ENCODE assay signal across 14 mouse cellular contexts in the genomic region with DNA sequence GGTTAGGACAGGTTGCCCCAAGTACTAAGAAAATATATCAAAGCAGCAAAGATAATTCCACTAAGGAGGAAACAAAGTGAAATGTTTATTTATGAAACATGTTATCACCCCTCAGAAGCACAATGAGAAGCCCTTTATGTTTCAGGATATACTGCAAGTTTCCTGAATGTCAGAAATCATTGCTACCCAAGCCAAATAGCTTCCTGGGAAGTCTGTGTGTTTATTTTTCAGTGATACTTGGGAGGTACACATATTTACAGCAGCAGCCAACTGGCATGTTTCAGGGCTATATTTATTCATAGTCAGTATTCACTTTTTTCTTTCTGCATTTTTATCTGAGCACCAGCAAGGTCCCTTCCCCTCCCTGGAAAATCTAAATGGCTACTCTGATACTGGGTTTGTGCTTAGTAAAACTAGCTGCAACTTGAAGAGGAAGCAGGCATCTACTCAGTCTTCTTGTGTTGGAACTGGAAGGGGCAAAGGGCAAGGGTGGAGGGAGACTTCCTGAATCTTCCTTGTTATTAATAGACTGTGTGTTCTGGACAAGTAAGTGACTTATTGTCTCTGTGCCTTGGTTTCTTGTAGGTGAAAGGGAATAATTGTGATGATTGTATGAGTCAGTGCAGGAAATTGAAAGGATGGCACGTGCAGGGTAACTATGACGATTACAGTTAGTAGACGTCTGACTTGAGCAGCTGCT.
DNase-seq lines count a peak whose midpoint lies in the region; ATAC-seq and TF ChIP-seq lines count a peak whose summit lies in the region.
"Had no signal": no experiment of that assay in that cellular context is flagged by ENCODE, and none has a peak within 500 bp of the region (broad histone marks: within the 10 kb centered on the region; RNA-seq: fewer than 3 reads in every experiment).

No protein-coding gene starts in this region.

- H3K4me1 ChIP-seq in heart, embryonic 10.5 days: no peaks in the 10 kb centered on the region; the same call in 1 of the 2 replicates
- H3K4me1 ChIP-seq in lung, embryonic 14.5 days (ENCODE audit: insufficient read depth): no peaks in the 10 kb centered on the region
- H3K4me1 ChIP-seq in lung, adult 2 months (ENCODE audit: control insufficient read depth, insufficient read depth, low read length): no peaks in the 10 kb centered on the region; the same call in 1 of the 2 replicates
- no peaks in the 10 kb centered on the region for H3K4me1 ChIP-seq in intestine, postnatal 0 days (replicated peaks; ENCODE audit: control insufficient read depth, insufficient read depth, low read length)
- H3K4me1 ChIP-seq in stomach, embryonic 16.5 days (ENCODE audit: control insufficient read depth, insufficient read depth, low read length): 0 out of 2 replicates have a peak, but pooled peaks cover 4% of the 10 kb centered on the region
- H3K4me1 ChIP-seq: hindbrain, embryonic 10.5 days; neural tube, embryonic 12.5 days had no signal

- peak; percentile 69; the same call in 1 of the 2 replicates for ATAC-seq in lung, embryonic 14.5 days (ENCODE audit: insufficient read depth)
- ATAC-seq in intestine, postnatal 0 days: peak; percentile 83
- peak; percentile 25; the same call in 1 of the 2 replicates for ATAC-seq in stomach, embryonic 16.5 days (ENCODE audit: insufficient read depth, low FRiP score)
- ATAC-seq: inflammation-experienced regulatory T-cells, adult 6 months had no signal

- H3K36me3 ChIP-seq in heart, embryonic 10.5 days: no peaks in the 10 kb centered on the region
- no peaks in the 10 kb centered on the region for H3K36me3 ChIP-seq in lung, embryonic 14.5 days (ENCODE audit: insufficient read depth)
- no peaks in the 10 kb centered on the region for H3K36me3 ChIP-seq in intestine, postnatal 0 days (ENCODE audit: control insufficient read depth, insufficient read depth)
- H3K36me3 ChIP-seq in stomach, embryonic 16.5 days (ENCODE audit: control insufficient read depth, insufficient read depth, low read length): no peaks in the 10 kb centered on the region
- H3K36me3 ChIP-seq: G1E; hindbrain, embryonic 10.5 days; neural tube, embryonic 12.5 days had no signal

- no peak for TF ChIP-seq CTCF in lung, embryonic 14.5 days (IDR thresholded peaks at IDR 0.05; ENCODE audit: low read depth)
- no peak for TF ChIP-seq CTCF in lung, adult 2 months (IDR thresholded peaks at IDR 0.05; ENCODE audit: insufficient read depth, low read length)
- TF ChIP-seq CTCF in intestine, postnatal 0 days (IDR thresholded peaks at IDR 0.05; ENCODE audit: low read depth): no peak

- no peak overlapping the region for H3K4me2 ChIP-seq in lung, embryonic 14.5 days
- no peak overlapping the region for H3K4me2 ChIP-seq in intestine, postnatal 0 days (replicated peaks; ENCODE audit: low read depth)
- no peak overlapping the region for H3K4me2 ChIP-seq in stomach, embryonic 16.5 days (ENCODE audit: low read depth, low read length)
- H3K4me2 ChIP-seq: neural tube, embryonic 12.5 days had no signal

- no peaks in the 10 kb centered on the region for H3K9me3 ChIP-seq in heart, embryonic 10.5 days
- no peaks in the 10 kb centered on the region for H3K9me3 ChIP-seq in lung, embryonic 14.5 days (ENCODE audit: low read depth, low read length)
- H3K9me3 ChIP-seq in intestine, postnatal 0 days (ENCODE audit: control insufficient read depth): no peaks in the 10 kb centered on the region
- H3K9me3 ChIP-seq in stomach, embryonic 16.5 days (replicated peaks; ENCODE audit: control insufficient read depth, low read length): no peaks in the 10 kb centered on the region
- H3K9me3 ChIP-seq: hindbrain, embryonic 10.5 days; neural tube, embryonic 12.5 days had no signal

- peak; percentile 71 for DNase-seq in heart, adult 11 months
- no peak for DNase-seq in heart, embryonic 10.5 days (ENCODE audit: low spot score)
- DNase-seq in lung, embryonic 14.5 days: peak; percentile 45
- DNase-seq in lung, adult 2 months: no peak
- no peak for DNase-seq in left cerebral cortex, postnatal 10 days (ENCODE audit: extremely low spot score in 1 of 2, low spot score in 2 of 2)
- DNase-seq: cerebellum, adult 11 months; midbrain, embryonic 14.5 days; right cerebral cortex, postnatal 4 days had no signal

- intact Hi-C loops in left cerebral cortex, postnatal 10 days (cut with DNase I): no loop called here

- 61% methylated on average over 3 of the region's 3 CpGs for WGBS in heart, embryonic 10.5 days
- 44% methylated on average over 3 of the region's 3 CpGs for WGBS in lung, embryonic 14.5 days
- 31% methylated on average over 3 of the region's 3 CpGs for WGBS in lung, adult 2 months
- WGBS in intestine, postnatal 0 days: 31% methylated on average over 3 of the region's 3 CpGs
- WGBS in stomach, embryonic 16.5 days: 51% methylated on average over 3 of the region's 3 CpGs

- no peaks in the 10 kb centered on the region for H3K27me3 ChIP-seq in heart, embryonic 10.5 days (ENCODE audit: insufficient read depth, poor library complexity, severe bottlenecking)
- H3K27me3 ChIP-seq in lung, embryonic 14.5 days (ENCODE audit: insufficient read depth, low read length): no peaks in the 10 kb centered on the region
- H3K27me3 ChIP-seq in intestine, postnatal 0 days (replicated peaks; ENCODE audit: control insufficient read depth, insufficient read depth, low read length): no peaks in the 10 kb centered on the region
- no peaks in the 10 kb centered on the region for H3K27me3 ChIP-seq in stomach, embryonic 16.5 days (ENCODE audit: control insufficient read depth, insufficient read depth, low read length)
- H3K27me3 ChIP-seq: neural tube, embryonic 12.5 days had no signal

- TF ChIP-seq POLR2A in lung, adult 2 months (IDR thresholded peaks at IDR 0.05; ENCODE audit: borderline replicate concordance, extremely low read depth, low read depth, low read length): no peak

- H3K4me3 ChIP-seq in heart, embryonic 10.5 days: no peak overlapping the region
- no peak overlapping the region for H3K4me3 ChIP-seq in lung, embryonic 14.5 days (ENCODE audit: low read depth, low read length)
- no peak overlapping the region for H3K4me3 ChIP-seq in lung, adult 2 months (replicated peaks; ENCODE audit: extremely low read depth, low read depth, low read length)
- H3K4me3 ChIP-seq in intestine, postnatal 0 days (ENCODE audit: low read depth, low read length): no peak overlapping the region
- no peak overlapping the region for H3K4me3 ChIP-seq in stomach, embryonic 16.5 days (replicated peaks; ENCODE audit: low read length)
- H3K4me3 ChIP-seq: hindbrain, embryonic 10.5 days; neural tube, embryonic 12.5 days had no signal

- no peak overlapping the region for H3K27ac ChIP-seq in heart, embryonic 10.5 days
- H3K27ac ChIP-seq in lung, embryonic 14.5 days (ENCODE audit: low read depth): no peak overlapping the region
- H3K27ac ChIP-seq in intestine, postnatal 0 days (ENCODE audit: low read depth, low read length): no peak overlapping the region
- no peak overlapping the region for H3K27ac ChIP-seq in stomach, embryonic 16.5 days (ENCODE audit: low read length)
- H3K27ac ChIP-seq: hindbrain, embryonic 10.5 days; neural tube, embryonic 12.5 days had no signal

- H3K9ac ChIP-seq in lung, embryonic 14.5 days: no peak overlapping the region
- no peak overlapping the region for H3K9ac ChIP-seq in intestine, postnatal 0 days (ENCODE audit: low read depth, low read length)
- H3K9ac ChIP-seq in stomach, embryonic 16.5 days (ENCODE audit: low read length): no peak overlapping the region
- H3K9ac ChIP-seq: neural tube, embryonic 12.5 days had no signal

Comparison
In these comparisons a context has a peak if more than half of its experiments do, and no peak if none do; other contexts are left out.
1. DNase-seq: peak in heart, adult 11 months (single experiment) and lung, embryonic 14.5 days (single experiment); none in heart, embryonic 10.5 days (single experiment), lung, adult 2 months (single experiment) and left cerebral cortex, postnatal 10 days (0 of 2).
2. ATAC-seq: peak in every context shown above with its lines; median percentile 83 in intestine, postnatal 0 days; 69 in lung, embryonic 14.5 days; 25 in stomach, embryonic 16.5 days.